Mouse (Mus musculus) Muller cell, postnatal 12 days (primary cell): ENCODE data around the gene Fetub.

Source experiments
- DNase-seq: peaks from one replicate; pipeline ENCODE4 v3.0.0-alpha.2; 2015; ENCODE audit errors: inconsistent ontology term

Fetub gene

GRCm38 (mm10) chr16:22918034-22918433 is at the start of gene Fetub:
Gene Fetub, plus strand, starts transcription at chr16:22918334.
- DNase-seq: no peak

DNA sequence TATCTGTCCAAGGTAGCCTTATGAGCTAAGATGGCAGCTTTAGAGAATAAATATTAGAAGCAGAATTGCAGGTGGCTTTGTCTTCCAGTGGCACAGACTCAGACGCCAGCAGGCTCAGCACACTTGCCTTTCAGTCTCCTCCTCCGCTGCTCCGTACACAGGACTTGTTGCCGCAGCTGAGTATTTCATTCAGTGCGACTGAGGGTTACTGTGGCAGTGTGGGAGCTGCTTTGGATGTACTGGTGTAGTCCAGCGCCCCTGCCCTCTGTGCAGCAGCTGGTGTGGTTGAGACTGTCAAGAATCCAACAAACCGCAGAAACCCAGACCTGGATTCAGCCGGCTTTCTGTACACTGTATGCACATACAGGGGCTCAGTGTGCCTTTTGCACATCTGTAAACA is 45.7 kb upstream of the Fetub start:
- no peak for DNase-seq

DNA sequence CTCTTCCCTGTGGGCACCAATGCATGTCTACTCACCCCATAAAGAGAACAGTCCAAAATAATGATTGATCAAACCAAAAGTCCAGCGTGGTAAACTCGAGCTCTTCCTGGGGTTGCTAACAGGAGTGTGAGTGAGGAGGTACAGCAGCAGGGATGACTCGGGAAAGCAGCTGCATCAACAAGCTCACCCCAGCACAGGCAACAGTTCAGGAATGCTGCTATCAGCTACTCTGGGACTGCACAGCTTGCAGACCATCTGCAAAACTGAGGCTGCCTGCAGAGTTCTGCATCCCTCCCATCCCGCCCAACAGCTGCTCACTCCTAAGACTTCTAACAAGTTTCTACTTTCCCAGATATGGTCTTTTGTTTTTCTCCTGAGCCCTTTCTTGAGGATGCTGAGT is 44.8 kb upstream of the Fetub start:
- DNase-seq: no peak

DNA sequence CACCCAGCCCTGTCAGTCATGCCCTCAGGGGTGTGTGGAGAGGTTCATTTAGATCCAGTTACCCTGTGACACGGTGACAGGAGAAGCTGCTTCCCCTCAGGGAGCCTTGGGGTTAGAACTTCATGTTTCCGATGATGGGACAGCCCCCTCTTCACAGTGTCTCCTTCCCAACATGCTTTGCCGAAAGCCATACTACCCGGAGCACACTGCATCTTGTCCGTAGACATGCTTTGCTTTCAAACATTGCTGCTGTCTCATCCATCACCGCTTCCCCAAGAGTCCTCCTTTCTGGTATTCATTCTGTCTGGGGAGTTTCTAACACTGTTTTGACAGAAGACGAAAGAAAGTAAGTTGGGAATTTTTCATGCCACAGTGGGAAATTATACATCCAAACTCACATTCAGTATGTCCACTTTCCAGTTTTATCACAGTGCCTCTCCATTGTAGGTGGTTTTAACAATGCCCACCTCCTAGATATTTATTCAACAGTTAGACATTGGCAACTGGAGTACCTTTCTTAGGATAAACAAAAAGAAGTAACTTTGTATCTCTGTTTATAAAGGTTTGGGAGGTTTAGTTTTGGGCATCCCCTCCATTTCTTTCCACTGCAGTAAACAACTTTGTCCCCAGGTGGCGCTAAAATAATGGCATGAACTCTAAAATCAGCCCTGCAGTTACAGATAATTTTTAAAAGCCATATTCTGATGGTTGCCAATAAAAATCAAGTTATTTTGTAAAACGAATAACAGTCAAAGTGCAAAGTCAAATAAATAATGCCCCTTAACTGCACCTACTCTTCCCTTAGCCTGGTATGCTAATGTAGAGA is 41.7 kb upstream of the Fetub start:
- DNase-seq: peak; percentile 50

GRCm38 (mm10) chr16:22877660-22878390 is 40.3 kb upstream of the Fetub start:
- peak; percentile 96 for DNase-seq

GRCm38 (mm10) chr16:22878716-22879115 is 39.4 kb upstream of the Fetub start:
- DNase-seq: no peak

DNA sequence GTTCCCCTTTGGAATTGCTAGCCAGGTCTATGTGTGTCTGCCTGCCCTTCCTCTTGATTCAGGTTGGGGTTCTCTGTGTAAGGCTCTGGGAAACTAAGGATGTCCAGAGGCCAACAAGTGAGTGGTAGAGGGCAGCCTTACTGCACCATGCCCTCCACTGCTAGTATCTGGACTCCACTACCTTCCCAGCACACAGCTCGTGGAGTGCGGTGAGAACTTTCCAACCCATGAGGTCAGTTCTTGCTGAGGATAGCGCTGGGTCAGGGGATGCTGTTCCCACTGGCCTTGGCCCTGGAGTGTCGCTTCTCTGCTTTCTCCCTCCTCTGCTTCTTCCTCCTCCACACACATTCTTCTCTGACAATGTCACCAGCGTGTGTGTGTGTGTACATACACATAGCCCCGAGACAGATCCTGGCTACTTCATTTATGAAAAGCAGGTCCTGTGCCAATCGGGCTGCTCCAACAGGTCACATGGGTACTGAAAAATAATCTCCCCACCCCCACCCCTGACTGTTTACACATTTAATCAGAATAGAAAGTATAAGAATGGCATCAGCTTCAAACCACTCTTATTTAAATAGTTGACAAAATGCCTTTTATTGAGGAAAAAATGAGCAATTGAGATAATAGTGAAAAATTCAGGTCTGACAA is 38.1 kb upstream of the Fetub start:
- DNase-seq: no peak

DNA sequence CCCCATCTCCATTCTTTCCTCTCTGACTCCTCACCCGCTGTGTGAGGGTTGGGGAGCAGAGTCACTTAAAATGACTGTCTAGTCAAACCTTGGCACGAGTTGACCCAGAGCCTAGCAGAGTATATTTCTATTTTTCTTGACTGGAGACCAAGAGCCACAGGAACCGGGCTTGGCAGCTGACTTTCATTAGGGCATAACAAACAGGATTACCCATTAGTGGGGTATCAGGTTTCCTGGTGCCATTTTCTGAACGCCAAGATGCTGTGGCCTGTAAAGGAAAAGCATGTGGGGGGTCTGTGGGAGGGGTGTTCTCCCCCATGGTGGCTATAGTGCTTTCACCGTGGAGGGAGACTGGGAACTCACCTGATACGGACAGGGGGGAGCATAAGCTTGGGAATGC is 37.2 kb upstream of the Fetub start:
- DNase-seq: peak; percentile 69

GRCm38 (mm10) chr16:22881487-22881886 is 36.6 kb upstream of the Fetub start:
- DNase-seq: no peak

GRCm38 (mm10) chr16:22883441-22883840 is 34.7 kb upstream of the Fetub start:
- no peak for DNase-seq

DNA sequence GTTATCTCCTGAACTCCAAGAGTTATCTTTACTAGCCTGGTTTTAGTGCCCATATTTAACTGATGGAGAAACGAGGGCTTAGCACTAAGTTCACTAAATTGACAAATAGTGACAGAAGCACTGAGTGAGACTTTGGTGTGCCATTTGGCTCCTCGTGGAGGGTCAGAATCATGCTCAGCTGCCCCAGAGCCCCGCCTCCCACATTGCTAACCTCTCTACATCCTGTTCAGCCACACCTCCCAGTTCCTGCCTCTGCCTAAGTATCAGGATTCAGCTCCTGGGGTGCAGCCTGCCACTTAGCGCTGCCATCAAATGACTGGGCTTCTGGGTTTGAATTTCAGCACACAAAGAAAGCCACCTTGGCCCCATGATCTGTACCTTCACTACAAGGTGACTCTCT is 32.8 kb upstream of the Fetub start:
- DNase-seq: no peak

- DNase-seq: no peak
Measured at GRCm38 (mm10) chr16:22886726-22887125, 31.4 kb upstream of the Fetub start.

GRCm38 (mm10) chr16:22888835-22889234 is 29.3 kb upstream of the Fetub start:
- no peak for DNase-seq

DNA sequence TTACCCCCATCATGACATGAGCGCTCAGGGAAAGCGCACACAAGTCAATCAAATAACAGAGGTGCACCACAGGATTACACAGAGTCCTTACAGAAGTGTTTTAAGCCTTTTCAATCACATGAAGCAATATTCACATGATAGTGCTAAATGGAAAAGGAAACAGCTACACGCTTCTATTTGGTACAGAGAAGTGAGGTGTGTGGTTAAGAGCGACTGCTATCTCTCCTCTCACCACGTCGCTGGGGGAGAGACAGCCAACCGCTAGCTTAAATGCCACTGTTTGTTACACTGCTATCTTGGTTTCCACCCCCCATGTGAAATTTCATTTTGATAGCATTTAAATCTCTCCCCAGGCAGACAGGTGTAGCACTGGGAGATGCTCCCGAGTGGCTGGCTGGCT is 28.4 kb upstream of the Fetub start:
- DNase-seq: no peak

DNA sequence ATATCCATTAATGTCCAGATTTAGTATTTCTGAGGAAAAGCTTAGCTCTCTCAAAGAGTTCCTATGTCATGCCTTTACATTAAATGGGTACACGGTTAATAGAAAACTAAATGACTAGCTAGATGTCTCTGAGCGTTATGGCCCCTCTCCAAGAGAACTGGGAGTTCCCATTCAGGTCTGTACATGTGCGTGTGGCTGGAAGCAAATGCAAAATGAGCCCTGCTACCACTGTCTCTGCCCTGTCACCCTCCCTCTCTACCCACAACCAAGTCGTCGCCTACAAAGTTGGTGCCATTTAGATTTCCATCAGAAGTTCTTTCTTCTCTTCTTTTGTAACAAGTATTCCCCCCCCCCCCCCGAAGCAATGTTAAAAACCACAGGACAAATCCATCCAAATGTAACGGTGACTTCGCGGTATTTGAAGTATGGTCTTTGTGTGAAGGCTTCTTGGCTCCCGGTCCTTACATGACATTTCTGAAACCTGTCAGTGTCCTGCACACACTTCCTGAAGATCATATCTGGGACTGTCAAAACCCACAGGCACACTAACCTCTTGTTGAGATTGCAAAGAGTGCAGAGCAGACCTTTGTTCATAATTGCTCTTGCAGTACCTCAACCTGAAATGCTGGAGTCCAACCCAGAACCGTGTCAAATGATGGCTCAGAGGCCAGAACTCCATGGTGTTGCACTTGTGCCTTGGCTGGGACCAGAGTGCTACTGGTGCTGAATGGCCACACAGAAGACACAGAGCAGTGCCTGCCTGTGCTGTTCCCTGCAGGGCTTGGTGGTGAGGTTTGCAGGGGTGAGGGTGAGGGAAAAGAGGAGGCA is 27.2 kb upstream of the Fetub start, which contains the start of gene Ahsg:
Gene Ahsg (plus strand): TSS at position 595 of the 828 bp plus-strand sequence.
- peak; percentile 30 for DNase-seq

- DNase-seq: no peak
Measured at GRCm38 (mm10) chr16:22891733-22892154, 26.4 kb upstream of the Fetub start.

DNA sequence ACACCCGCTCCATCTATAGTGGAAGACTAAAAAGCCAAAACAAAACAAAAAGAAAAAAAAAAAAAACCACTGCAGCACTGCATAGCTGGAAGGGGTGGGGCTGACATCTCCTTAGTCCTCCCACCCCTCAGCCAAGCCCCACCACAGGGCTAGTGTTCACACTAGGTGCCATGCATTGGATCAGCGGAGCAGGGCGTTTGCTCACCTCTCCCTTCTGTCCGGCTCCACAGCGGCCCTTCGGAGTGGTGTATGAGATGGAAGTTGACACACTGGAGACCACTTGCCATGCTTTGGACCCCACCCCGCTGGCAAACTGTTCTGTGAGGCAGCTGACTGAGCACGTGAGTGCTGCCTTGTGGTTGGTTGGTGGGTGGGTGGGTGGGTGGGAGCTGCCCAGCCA is 24.0 kb upstream of the Fetub start:
- DNase-seq: no peak

DNA sequence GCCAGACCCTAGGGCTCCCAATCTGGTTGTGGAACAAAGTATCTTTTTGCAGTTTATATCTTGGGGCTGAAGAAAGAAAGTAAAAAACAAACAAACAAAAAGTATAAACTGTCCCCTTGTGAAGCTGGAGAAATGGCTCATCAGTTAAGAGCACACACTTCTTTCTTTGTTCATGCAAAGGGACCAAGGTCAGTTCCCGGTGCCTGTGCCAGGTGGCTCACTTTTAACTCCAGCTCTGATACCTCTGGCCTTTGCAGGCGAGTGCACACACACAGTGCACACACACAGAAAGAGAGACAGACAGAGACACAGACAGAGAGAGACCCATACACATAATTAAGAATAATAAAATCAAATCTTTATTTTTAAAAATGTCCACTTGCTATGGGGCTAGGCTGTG is 21.5 kb upstream of the Fetub start:
- no peak for DNase-seq

DNA sequence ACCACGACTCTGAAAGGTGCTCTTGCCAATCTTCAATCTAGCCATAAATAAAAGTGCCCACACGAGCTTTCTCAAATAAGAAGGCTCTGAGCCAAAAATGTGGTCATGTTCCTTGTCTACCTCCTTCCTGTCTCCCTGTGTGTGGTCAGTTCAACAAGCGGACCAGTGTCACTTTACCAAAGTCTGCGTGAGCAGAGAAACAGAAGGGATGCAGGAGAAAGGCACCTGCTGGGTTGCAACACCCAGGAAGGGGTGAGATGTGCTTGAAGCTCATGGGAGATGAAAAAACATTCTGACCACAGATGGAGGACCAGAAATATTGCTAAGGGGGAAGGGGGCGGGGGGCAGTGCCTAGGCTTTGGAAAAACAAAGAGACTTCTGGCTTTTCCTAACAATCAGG is 18.8 kb upstream of the Fetub start:
- DNase-seq: no peak

GRCm38 (mm10) chr16:22899866-22900570 is 18.1 kb upstream of the Fetub start:
- DNase-seq: no peak

DNA sequence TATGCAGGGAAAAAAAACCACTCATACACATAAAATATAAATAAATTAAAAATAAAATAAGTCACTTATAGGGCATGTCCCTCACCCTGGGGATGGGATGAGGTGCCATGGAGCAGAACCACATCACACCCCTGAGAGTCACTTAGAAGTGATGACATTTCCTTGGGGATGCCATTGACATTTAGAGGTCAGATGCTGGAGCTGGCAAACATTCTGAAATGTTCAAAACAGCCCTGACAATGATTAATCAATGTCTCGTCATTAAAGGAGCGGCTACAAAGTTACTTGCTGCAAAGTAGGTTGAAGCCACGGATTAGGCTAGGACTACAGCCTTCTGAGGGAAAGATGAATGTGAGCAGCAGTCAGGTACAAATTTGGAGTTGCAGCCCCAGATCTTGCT is 16.8 kb upstream of the Fetub start:
- no peak for DNase-seq
